Mouse (Mus musculus): ENCODE data around the gene Kcnip1.

GRCm38 (mm10) chr11:33866775-33867174 lies 126.2 kb downstream of the Kcnip1 start:
- TF ChIP-seq CTCF (IDR thresholded peaks at IDR 0.05; ENCODE audit: low read depth) (no peak), EP300 (IDR thresholded peaks at IDR 0.05; ENCODE audit: low read depth) (no peak)
